Mouse (Mus musculus) kidney, adult 11 months (tissue): ENCODE measurements around the gene Psmb5.

Experiments used
- DNase-seq: peaks from one replicate; pipeline ENCODE4 v3.0.0; 2022

Gene Psmb5

DNA sequence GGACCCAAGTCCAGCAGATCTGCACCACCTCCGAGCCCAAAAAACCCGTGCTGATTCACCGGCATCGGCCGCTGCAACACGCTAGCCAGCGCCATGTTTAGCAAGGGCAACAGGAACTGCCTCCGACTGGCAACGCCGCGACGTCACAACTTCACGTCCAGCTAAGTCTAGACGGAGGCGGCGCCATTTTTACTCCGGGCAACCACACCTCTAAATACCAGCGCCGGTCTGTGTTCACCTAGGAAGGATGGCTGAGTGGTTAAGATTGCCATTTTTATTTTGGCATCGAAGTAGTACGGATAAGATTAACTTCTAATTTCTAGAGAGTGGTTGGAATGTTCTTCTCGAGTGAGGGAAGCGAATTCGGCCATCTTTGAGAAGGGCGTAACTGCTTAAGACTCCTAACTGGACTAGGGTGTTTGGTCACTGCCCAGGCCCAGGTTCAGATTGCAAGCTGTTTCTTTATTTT, at the start of gene Psmb5:
Psmb5 (minus strand) TSS at position 126 of the 469 bp plus-strand sequence.
- peak; percentile 91 for DNase-seq

GRCm38 (mm10) chr14:54664477-54665222, 46.8 kb upstream of the Psmb5 start:
- no peak for DNase-seq

GRCm38 (mm10) chr14:54660009-54660408, 42.2 kb upstream of the Psmb5 start:
- DNase-seq, result no peak

- peak; percentile 93 for DNase-seq
These were observed 35.7 kb upstream of the Psmb5 start for GRCm38 (mm10) chr14:54653496-54653895.

DNA sequence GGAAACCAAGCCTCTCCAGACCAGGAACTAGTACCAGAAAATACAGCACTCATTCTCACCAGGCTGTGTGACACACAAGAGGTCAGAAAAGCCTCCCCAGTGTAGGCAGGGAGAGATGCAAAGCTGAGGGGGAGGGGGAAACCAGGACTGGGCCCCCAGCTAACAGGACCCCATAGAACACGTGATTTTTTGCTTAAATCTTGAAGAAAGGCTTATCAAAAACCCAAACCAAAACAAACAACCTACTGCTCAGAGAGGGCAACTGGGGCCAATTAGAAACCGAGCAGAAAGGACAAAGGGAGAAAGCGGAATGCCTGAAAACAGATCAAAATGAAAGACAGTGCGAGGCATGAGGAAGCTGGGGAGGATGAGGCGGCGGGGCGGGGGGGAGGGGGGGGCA, 35.0 kb upstream of the Psmb5 start:
- DNase-seq, result no peak

DNA sequence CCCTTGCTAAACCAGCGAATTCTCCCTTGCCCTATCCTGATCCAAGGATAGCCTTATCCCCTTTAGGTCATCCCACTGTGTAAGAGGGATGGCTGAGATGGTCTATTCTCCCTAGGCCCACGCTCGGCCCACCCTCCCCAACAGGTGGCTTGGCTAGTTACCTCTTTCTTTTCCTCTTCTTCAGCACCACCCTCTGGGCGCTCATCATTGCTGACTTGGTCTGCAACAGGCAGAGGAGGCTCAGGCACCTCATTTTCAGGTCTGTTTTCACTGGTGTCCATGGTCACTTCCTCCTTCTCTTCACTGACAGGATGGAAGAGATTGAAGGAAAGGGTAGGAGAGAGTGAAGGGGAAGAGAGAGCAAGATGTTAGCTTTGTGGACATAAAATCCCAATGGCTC, 33.7 kb upstream of the Psmb5 start:
- no peak for DNase-seq

DNA sequence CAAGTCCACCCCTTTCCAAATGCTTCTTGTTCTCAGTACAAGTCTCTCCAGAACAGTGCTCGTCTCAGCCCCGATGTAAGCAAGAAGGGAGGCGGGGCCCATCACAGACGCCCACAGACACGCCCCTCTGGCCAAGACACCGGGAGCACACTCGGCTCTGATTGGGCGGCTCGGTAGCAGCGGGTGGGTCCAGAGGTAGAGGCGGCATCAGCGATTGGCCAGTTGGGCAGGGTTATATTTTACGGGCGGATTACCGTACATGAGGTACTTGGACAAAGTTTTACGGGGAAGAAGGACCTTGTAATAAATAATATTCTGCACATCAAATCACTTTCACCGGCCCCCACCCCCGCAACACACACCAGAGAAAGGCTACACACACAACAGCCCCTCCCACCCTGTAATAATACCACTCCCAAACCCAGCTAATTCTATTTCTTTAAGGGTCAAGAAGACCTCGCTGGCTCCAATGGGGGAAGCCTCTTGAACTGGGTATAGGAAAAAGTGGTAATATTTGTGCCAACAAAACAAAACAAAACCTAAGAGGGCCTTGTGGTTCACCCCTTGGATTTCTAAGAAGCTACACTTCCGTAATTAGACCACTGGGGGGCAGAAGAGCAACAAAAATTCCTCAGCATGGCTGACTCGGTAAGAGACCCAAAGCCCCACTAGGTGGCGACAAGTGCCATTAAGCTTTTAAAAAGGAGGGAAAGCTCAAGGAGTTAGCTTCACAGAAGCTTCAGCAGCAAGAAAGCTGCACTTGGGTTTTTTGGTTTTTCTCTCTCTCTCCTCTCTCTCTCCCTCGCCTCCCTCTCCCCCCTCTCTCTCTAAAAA, 33.0 kb upstream of the Psmb5 start:
- DNase-seq, result peak; percentile 74

DNA sequence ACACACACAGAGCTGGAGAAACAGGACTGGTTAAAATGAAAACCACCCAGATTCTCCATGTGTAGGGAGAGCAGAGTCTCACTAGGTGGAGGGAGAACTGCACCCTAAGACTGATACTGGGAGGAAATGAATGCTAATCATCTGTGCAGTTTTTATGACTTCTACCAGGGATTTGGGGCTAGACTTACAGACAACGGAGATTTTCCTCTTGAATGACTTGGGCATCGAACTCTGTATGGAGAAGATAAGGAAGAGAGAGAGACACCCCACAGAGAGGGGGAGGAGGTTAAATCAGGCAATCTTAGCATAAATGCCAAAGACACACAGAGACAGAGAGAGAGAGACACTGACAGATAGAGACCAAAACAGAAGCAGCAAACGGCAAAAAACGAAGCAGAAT, 30.1 kb upstream of the Psmb5 start:
- DNase-seq, result no peak

DNA sequence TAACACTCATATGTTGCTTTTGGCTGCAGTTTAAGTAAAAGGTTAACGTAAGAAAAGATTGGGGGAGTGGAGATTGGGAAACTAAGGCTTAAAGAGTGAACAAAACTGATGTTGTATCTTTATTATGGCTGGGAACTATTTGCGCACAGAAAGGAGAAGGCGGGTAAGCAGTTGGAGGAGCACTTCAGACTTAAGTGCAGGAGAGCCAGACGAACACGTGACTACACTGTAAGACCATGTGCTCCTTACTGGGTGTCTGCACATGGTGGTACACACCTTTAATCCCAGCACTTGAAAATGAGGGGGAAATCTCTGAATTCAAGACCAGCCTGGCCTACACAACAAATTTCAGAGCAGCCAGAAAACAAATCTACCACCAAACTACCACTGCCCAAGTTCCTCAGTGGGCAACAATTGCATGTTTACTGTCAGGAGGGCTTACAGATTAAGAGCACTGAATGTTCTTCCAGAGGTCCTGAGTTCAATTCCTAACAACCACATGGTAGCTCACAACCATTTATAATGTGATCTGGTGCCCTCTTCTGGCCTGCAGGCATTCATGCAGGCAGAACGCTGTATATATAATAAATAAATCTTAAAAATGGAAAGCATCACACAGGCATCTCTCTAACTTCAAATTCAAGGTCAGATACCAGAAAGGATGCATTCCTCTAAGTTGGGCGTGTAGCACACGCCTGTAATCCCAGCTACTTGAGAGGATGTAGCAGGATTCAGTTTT, 29.2 kb upstream of the Psmb5 start:
- no peak for DNase-seq

GRCm38 (mm10) chr14:54646455-54646854, 28.6 kb upstream of the Psmb5 start:
- no peak for DNase-seq

GRCm38 (mm10) chr14:54644294-54644693, 26.5 kb upstream of the Psmb5 start:
- DNase-seq, result no peak

DNA sequence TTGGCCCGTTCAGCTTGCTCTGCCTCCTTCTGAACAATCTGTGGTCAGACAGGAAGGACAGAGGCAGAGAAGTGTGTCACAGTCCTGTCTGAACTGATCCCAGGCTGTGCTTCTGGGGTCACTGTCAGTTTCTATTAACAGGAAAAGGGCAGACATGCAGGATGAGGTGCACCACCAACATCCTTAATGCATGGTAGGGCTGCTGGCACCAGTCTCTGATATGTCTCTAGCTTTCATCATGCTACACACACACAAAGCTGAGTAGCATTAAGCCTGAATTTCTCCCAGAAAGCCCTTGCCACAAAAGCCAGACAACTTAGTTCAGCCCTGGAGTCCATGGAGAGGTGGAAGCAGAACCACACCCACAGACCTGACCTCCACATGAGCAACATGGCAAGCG, 25.2 kb upstream of the Psmb5 start:
- DNase-seq, result no peak

- DNase-seq, result no peak
These were observed 24.6 kb upstream of the Psmb5 start for GRCm38 (mm10) chr14:54642224-54642944.

GRCm38 (mm10) chr14:54641305-54641969, 23.6 kb upstream of the Psmb5 start, which contains the start of gene Cdh24:
TSS of gene Cdh24 (minus strand) at chr14:54641364.
- DNase-seq, result peak; percentile 87

DNA sequence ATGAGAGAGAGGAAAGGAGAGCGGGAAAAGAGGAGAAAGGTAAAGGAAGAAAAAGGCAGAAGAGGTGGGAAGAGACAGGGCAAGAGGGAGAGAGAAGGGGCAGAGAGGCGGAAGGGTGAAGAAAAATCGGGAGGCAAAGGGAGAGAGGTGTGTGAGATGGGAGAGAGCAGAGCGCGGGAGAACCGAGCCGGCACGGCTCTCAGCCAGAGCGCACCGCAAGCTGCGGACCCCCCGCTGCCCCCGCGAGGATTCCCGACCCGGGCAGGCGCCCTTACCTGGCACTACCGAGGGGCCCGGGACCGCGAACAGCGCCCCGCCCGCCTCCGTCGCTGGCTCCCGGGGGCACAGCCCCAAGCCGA, 23.1 kb upstream of the Psmb5 start, which contains the start of gene Gm17606:
Gm17606 (plus strand) TSS at position 7 of the 359 bp plus-strand sequence.
- no peak for DNase-seq

DNA sequence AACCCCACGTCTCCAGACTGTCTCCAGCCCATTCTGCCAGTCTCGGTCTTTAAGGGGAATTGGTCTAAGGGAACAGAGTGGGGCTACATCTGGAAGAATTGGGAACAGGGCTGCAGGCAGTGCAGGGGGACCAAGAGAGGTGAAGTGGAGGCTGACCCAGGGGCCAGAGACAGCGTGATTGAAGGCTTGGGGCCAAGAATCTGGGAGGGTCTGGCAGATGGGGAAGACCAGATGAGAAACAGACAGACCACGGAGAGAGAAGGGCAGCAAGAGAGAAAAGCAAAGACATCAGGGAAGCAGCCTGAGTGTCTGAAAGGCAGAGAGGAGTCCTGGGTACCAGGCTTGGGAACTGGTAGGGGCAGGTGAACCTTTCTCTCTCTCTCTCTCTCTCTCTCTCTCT, 22.3 kb upstream of the Psmb5 start:
- DNase-seq, result no peak

DNA sequence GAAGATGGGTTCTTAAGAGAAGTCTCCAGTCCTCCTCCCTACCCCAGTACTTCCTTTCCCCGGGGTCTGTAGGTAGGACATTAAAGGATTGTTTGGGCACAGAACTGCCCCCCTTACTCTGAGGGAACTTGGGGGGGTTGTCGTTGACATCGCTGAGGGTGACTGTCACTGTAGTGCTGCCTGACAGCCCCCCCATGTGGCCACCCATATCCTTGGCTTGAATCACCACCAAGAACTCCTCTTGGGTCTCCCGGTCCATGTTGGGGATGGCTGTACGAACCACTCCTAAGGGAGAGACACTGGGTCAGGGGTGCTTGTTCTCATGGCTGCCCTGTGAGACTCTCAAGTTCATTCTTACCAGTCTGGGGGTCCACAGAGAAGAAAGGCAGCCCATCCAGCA, 20.4 kb upstream of the Psmb5 start:
- DNase-seq, result no peak

DNA sequence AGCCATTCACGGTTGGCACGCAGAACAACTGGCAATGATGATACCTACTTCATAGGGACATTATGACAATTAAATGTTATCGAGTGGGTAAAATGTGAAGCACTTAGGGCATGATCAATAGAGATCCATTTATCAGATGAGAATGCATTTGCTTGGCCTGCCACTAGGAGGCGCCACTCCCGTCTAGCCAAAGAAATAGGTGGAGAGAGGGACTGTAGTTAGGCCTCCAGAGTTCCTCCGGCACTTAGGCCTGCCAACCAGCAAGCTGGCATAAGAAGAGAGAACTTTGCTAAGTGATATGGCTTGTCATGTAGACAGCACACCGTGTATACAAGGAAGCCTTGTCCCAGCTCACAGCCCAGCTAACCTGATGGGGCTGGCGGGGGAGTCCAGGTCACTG, 19.1 kb upstream of the Psmb5 start:
- DNase-seq, result no peak

GRCm38 (mm10) chr14:54634182-54634581, 16.4 kb upstream of the Psmb5 start:
- no peak for DNase-seq

GRCm38 (mm10) chr14:54632252-54632651, 14.4 kb upstream of the Psmb5 start:
- no peak for DNase-seq

- DNase-seq, result no peak
These were observed 13.4 kb upstream of the Psmb5 start for GRCm38 (mm10) chr14:54631240-54631599.

GRCm38 (mm10) chr14:54630583-54631239, 12.9 kb upstream of the Psmb5 start:
- no peak for DNase-seq
